Mouse (Mus musculus): Measurements from ENCODE around the gene Mcf2.

Mcf2 gene

DNA sequence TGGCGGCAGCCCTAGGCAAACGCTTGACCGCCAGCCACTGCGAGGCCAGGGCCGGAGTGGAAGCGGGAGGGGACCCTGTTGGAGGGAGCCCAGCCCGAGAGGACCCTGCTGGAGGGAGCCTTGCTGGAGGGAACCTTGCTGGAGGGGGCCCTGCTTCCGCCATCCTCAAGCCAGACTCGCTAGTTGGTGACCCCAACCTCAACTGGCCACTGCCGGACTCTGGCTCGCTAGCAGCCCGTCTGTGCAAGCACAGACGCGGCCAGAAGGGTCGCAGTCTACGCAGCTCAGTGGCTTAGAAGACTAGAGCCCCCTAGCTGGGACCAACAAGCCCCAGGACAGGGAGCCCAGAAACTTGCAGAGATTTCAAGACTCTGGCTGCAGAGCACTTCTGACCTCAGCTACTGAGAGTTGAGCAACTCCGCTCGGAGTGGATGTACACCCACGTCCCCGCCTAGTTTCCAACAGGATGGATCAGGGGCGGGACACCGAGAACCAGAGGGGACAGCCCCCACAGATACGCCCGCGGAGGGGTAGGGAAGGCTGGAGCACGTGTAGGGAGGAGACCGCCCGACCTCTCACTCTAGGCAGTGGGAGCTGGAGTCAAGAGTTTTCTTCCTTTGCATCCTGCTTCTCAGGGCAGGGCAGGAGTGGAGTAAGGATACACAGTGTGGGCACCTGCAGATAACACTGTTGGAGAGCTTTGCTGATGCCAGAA lies at the start of gene Mcf2:
Mcf2 (minus strand) TSS at position 346 of the 715 bp plus-strand sequence.
- DNase-seq (ENCODE audit: low spot score), result no peak

DNA sequence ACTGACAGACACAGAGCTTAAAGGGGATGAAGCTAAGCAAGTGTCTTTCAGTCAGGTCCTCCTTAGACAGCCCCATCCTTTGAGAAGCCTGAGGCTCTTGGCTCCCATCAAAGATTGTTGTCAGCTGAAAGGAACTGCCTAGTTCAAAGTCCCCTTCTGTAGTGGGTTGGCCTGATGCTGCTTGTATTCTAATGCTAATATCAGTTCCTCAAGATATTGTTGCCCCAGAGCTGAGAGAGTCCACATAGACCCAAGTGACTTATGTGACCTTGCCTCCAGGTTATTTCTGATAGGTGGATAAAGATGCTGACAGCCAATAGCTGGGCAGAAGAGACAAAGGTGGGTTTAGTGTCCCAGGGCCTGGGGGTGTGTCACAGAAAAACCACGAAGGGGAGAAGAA lies 8.8 kb upstream of the Mcf2 start:
- DNase-seq (ENCODE audit: low spot score), result no peak

DNA sequence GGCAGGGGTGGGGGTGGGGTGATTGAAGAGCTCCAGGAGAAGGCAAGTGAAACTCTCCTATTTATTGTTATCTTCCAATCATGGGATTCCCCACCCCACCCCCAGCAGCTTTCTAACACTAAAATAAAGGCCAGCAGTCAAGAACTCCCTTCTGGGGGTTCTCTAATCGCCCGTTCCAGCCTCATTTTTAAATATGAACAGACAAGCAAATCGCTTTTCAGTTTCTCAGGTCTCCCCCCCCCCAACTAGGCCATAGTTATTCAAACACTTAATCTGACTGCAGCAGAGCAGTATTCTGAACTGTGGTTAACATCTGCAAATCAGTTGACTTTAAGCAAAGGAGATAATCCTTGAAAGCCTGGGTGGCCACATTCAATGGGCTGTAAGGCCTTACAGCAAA lies 3.7 kb upstream of the Mcf2 start:
- DNase-seq (ENCODE audit: low spot score), result no peak

DNA sequence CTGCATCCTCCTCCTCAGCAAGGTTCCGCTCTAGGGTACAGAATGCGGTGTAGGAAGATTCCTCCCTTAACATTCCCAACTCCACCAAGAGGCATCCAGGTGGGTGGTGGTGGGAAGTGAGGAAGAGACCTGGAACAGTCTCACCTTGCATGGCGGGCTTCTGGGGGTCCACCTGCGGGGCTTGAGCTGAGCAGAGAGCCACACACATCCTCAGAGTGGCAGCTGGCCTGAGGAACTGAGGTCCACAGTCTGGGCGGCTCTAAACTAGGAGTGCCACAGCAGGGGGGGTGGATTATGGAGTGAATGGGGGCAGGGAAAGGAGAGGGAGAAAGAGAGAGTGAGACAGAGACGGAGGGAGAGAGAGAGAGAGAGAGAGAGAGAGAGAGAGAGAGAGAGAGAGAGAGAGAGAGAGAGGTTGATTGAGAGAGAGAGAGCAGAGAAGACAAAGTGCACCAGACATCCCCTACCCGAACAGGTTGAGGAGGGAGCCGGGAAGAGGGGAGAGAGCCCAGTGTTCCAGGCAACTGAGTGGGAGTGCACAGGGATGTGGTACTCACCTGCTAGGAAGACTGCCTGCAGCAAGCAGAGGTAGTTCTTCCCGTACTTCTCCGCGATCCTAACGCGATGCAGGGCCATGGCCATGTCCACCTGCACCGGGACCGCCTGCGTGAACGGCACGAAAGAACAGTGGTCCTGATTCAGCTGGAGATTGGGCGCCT lies 705 bp downstream of the Mcf2 start:
- no peak for DNase-seq (ENCODE audit: low spot score)

DNA sequence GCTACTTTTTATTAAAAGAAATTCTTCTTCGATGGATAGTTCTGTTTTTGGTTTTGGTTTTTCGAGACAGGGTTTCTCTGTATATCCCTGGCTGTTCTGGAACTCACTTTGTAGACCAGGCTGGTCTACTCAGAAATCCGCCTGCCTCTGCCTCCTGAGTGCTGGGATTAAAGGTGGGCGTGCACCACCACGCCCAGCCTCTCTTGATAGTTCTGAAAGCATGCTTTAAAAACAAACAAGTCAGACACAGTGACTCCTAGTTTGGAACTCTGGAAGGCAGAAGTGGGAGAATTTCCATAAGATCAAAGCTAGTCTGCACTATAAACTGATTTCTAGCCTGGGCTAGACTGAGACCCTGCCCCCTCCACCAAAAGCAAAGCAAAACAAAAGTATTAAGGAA lies 8.8 kb downstream of the Mcf2 start:
- no peak for DNase-seq (ENCODE audit: low spot score)

DNA sequence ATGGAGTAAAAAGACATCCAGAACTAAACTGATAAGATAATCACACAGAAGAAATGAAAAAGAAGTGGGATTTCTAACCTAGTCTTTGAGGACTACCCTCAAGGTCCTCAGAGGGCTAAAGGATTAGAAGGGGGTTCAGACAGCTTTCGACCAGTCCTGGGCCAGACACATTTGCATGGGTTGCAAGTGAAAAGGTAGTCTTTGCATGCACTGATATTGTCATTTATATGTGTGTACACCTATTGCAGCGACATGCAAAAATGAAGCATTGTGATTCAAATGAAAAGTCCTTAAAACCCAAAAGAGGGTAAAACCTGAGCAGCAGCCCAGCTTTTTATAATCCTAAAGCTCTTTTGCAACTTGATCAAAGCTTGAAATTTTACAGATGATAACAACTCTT lies 9.4 kb downstream of the Mcf2 start:
- no peak for DNase-seq (ENCODE audit: low spot score)

DNA sequence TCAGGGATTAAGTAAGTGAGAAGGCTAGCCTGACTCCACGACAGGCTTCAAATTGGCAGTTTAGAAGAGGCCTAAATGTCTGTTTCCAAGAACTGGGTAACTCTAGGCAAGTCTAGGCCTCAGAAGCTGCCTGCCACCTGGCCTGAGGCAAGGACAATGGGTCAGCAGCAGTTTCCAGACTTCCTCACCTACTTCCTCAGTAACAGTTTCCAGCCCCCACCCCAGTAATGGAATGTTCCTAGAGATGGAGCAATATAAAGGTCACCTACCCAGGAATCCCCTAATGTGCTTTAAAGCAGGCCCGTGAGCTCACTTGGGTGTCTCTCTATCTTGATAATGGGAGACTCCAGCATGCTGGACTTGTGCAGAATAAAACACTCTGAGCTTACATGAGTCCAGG lies 10.1 kb downstream of the Mcf2 start:
- no peak for DNase-seq (ENCODE audit: low spot score)

DNA sequence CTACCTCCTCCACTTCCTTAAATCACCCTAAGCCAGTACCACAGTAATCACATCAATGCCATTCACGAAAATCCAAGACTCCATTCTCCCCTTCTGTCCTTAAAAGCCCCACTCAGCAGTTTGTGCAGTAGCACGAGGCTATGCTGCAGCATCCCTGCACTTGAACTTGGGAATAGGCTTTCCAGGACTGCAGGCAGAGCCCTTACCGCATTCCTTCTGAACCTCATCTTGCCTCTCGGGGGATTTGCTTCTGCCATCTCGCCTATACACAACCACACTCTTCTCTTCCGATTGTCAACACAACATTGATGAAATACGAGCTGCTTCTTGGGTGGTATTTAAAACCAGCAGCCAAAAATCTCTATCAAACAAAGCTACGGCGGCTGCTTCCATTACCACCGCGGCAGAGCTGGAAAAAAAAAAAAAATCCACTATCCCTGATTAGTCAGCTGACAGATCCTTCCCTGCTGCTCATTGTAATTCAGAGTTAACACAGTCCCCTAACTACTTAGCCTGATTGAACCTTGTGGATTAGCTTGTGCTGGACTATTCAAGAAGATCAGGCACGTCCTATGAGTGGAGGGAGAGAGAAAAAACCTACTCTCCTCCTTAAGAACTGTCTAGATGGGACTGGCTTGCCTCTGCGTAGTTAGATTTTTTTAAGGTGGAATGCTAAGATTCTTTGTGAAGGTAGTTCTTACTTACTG lies 31.5 kb downstream of the Mcf2 start:
- no peak for DNase-seq (ENCODE audit: low spot score)

DNA sequence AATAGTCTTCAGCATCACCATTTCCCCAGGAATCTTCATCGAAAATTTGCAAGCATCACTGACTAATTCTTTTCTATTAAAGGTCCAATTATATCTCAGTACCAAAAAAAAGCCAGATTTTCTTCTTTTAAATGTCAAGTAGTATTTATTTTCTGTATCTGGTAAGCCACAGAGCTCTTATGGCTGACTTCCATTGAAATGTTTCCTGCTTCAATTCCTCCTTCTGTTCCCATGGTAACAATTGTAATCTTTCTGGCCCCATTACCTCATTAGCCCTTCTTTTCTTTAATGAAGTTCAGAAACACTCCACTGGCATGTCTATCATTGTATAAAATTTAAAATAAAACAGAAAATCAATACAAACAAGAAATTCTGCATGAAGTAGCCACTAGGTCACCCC lies 103.5 kb downstream of the Mcf2 start:
- no peak for DNase-seq (ENCODE audit: low spot score)

DNA sequence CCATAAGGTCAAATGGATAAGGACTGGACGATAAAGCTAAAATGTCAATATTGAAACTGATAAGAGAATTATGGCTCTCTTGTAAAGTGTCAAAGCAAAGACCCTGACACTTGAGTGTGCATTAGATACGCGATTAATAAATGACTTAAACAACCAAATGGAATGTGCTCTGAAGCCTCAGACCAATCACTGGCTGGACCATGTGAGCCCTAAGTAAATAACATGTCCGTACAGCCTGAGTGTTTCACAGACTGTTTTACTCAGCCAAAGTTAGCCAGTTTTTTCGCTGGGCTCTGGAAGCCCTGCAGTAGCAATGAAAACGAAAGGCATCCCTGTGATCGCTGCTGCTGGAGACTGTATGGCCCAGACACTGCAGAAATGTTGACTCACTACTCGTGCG lies 123.7 kb downstream of the Mcf2 start:
- no peak for DNase-seq (ENCODE audit: low spot score)

DNA sequence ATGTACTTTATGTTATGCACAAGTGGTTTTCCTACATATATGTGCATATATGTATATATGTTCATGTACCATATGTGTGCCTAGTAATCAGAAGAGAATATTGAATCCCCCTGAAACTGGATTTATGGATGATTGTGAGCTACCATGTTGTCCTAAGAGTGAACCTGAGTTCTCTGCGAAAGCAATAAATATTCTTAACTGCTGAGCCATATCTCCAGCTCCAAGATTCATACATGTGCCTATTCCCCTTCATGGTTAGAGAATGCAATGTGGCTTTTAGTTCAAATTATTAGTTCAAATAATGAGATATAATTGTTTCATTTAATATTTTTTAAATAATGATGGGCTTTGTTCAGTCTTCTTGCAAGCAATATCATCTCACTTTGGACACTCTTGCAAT lies 124.1 kb downstream of the Mcf2 start:
- no peak for DNase-seq (ENCODE audit: low spot score)

DNA sequence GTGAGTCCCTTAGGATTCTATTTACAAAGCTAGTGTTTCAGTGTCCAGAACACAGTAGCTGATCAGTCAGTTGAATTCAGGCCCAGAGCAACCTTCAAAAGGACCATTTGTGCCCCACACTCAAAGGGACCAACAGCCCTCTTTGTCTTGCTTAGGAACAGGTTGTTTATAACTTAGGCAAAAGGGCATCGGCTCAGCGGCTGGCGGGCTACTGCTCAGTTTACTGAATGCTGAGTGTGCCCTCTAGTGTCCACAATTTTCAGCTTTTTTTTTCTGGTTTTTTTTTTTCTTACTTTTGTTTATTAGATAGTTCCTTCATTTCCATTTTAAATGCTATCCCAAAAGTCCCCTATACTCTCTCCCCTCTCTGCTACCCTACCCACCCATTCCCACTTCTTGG lies 152.2 kb downstream of the Mcf2 start:
- peak; percentile 18 for DNase-seq (ENCODE audit: low spot score)

DNA sequence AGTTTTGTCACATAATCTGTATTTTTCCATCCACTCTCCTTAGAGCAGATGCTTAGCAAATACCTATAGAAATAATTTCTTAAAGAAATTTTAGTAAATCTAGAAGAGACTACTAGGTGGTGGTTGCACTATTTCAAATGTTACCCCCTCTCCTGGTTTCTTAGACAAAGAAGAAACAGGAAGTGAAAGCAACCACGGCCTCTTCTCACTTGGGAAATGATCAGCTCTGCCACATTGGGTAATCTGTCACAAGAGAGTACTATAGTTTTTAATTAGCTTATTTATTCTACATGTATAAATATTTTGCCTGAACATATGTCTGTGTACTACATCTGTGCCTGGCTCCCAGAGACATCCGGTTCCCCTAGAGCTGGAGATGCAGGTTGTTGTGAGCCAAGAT lies 157.3 kb downstream of the Mcf2 start:
- no peak for DNase-seq (ENCODE audit: low spot score)

DNA sequence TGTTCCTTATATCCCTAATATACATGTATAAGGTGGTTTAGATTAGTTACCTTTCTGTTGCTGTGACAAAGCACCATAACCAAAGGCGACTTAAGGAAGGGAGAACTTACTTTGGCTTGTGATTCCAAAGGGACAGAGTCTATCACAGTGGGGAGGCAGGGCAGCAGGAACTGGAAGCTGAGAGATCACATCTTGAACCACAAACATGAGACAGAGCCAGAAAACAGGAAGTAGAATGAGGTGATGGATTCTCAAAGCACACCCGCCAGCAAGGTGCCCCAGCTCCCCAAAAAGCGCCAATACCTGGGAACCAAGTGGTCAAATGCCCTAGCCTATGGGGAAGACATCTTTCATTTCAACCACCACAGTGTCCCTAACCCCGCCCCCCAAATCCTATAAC lies 157.9 kb downstream of the Mcf2 start:
- no peak for DNase-seq (ENCODE audit: low spot score)

DNA sequence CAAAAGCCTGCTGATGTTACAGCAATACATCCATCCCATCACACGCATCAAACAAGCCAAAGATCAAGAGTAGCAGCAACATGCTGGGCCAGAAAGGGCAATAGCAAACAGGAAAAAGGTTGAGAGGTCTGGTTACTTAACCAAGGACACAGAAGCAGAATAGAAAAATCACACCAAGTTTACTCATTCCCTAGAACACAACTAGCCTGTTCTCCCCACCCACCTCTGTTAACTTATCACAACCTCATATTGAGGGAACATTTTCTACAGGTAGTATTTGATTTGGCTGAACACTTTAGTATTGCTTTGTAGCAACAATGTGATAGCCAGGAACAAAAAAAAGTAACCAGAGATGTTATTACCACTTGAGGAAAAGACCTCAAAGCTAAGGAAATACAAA lies 164.3 kb downstream of the Mcf2 start:
- DNase-seq (ENCODE audit: low spot score), result no peak

DNA sequence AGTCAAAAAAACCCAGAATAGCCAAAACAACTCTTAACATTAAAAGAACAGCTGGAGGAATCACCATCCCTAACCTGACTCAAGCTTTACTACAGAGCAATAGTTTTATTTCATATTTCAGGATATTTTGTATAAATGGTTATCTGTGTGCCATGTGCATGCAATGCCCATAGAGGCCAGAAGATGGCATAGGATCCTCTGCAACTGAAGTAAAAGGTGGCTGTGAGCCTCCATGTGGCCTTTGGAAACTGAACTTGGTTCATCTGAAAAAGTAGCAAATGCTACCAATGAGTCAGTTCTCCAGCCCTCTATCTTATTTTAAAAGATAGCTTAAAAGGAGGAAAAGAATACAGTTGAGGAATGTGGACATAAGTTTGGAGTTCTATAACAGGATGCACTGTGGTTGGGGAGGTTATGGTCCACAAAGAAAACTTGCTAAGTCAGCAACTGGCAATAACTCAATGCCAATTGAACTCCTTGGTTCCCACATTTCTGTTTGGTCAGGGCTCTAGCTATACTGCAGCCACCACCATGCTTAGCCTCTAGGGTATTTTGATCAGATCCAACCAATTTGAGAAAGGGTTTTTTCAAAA lies 165.7 kb downstream of the Mcf2 start:
- DNase-seq (ENCODE audit: low spot score), result no peak

Data from left cerebral cortex, adult 11 months (tissue).